Mouse (Mus musculus) stomach, embryonic 15.5 days (tissue): ENCODE measurements around the gene Calcoco1. TPM values are rescaled to one million over a fixed set of nuclear protein-coding genes. Genes with fewer than 3 reads are reported as not detected.

Experiments
- ATAC-seq: fragments of 200-750 bp; cut with Nextera tagmentation; 2 replicates; pipeline ENCODE4 v1.8.0; 2017; ENCODE audit warnings: low read depth, moderate number of reproducible peaks, moderate TSS enrichment; ENCODE audit not compliant: insufficient read depth, low FRiP score
- H3K27ac ChIP-seq: fragments of 300-500 bp; sonication (generic); 2 replicates; pipeline ENCODE4 v1.5.1; 2015; ENCODE audit warnings: mild to moderate bottlenecking, inconsistent platforms
- H3K27me3 ChIP-seq: fragments of 300-500 bp; sonication (generic); replicated peaks from 2 replicates; pipeline ENCODE4 v1.6.1; 2015; ENCODE audit warnings: inconsistent platforms
- H3K36me3 ChIP-seq: fragments of 300-500 bp; sonication (generic); 2 replicates; pipeline ENCODE4 v1.6.1; 2015; ENCODE audit warnings: inconsistent platforms
- H3K4me1 ChIP-seq: fragments of 300-500 bp; sonication (generic); 2 replicates; pipeline ENCODE4 v1.6.1; 2015; ENCODE audit warnings: inconsistent platforms
- H3K4me2 ChIP-seq: fragments of 300-500 bp; sonication (generic); 2 replicates; pipeline ENCODE4 v1.6.1; 2015; ENCODE audit warnings: mild to moderate bottlenecking, inconsistent platforms
- H3K4me3 ChIP-seq: fragments of 300-500 bp; sonication (generic); replicated peaks from 2 replicates; pipeline ENCODE4 v1.5.1; 2015; ENCODE audit warnings: inconsistent platforms
- H3K9ac ChIP-seq: fragments of 300-500 bp; sonication (generic); 2 replicates; pipeline ENCODE4 v1.6.1; 2015; ENCODE audit warnings: inconsistent platforms
- H3K9me3 ChIP-seq: fragments of 300-500 bp; sonication (generic); 2 replicates; pipeline ENCODE4 v1.6.1; 2016; ENCODE audit warnings: inconsistent platforms
- WGBS: fragments of 180-500 bp; shearing (Covaris S2); methylation state at CpG from one replicate; pipeline ENCODE4 v1.1.7; 2015; 5-methylcytosine and 5-hydroxymethylcytosine counted together
- polyA plus RNA-seq: library from polyadenylated mRNA; unstranded; fragments of >200 nt; fragmentation: Nextera tagmentation; extraction: Ambion mirVana; gene quantifications from 2 replicates; pipeline ENCODE4 v1.2.1, GENCODE M21; 2015

The Calcoco1 gene
- 29.9 and 33.5 TPM in 2 replicates for polyA plus RNA-seq

- peak within 1 kb of the TSS; percentile 65; the same call in 1 of the 2 replicates for H3K9ac ChIP-seq
- H3K27me3 ChIP-seq = no peaks in the 10 kb centered on the region
- H3K36me3 ChIP-seq = peaks cover 4% of the 10 kb centered on the region; the same call in 1 of the 2 replicates
- peak; percentile 99 for ATAC-seq
- no peaks in the 10 kb centered on the region for H3K9me3 ChIP-seq
- H3K4me1 ChIP-seq = peaks cover 8% of the 10 kb centered on the region; the same call in 1 of the 2 replicates
- peak within 1 kb of the TSS; percentile 73 for H3K4me3 ChIP-seq
- WGBS = 1% methylated on average over 27 of the region's 27 CpGs
- H3K4me2 ChIP-seq = peak within 1 kb of the TSS; percentile 52
- H3K27ac ChIP-seq = no peak within 1 kb of the TSS
Measured at GRCm38 (mm10) chr15:102721980-102722475, at the start of gene Calcoco1. Gene Calcoco1, minus strand, starts transcription at chr15:102722178.

GRCm38 (mm10) chr15:102770866-102771265 is 48.9 kb upstream of the Calcoco1 start:
- no peak overlapping the region for H3K4me3 ChIP-seq
- WGBS = 54% methylated on average over 7 of the region's 7 CpGs
- no peak overlapping the region for H3K4me2 ChIP-seq
- H3K4me1 ChIP-seq = no peaks in the 10 kb centered on the region
- H3K9ac ChIP-seq = no peak overlapping the region
- ATAC-seq = no peak
- H3K36me3 ChIP-seq = no peaks in the 10 kb centered on the region
- no peaks in the 10 kb centered on the region for H3K27me3 ChIP-seq
- H3K9me3 ChIP-seq = no peaks in the 10 kb centered on the region
- H3K27ac ChIP-seq = no peak overlapping the region

- Histone ChIP-seq H3K27me3 (peaks cover 22% of the 10 kb centered on the region), H3K4me3 (no peak overlapping the region), H3K4me1 (no peaks in the 10 kb centered on the region), H3K9ac (no peak overlapping the region), H3K27ac (no peak overlapping the region), H3K9me3 (no peaks in the 10 kb centered on the region), H3K36me3 (no peaks in the 10 kb centered on the region), H3K4me2 (no peak overlapping the region)
- no peak for ATAC-seq
- WGBS = 33% methylated on average over 2 of the region's 2 CpGs
Measured at GRCm38 (mm10) chr15:102765207-102765606, 43.2 kb upstream of the Calcoco1 start.

- Histone ChIP-seq H3K9me3 (no peaks in the 10 kb centered on the region), H3K9ac (no peak overlapping the region), H3K4me1 (no peaks in the 10 kb centered on the region), H3K36me3 (no peaks in the 10 kb centered on the region), H3K27ac (no peak overlapping the region), H3K4me3 (no peak overlapping the region), H3K4me2 (no peak overlapping the region), H3K27me3 (peaks cover 30% of the 10 kb centered on the region)
- no peak for ATAC-seq
- 9% methylated on average over 7 of the region's 7 CpGs for WGBS
Measured at GRCm38 (mm10) chr15:102761745-102762378, 39.9 kb upstream of the Calcoco1 start.

- H3K4me3 ChIP-seq = no peak overlapping the region
- H3K4me2 ChIP-seq = no peak overlapping the region
- H3K4me1 ChIP-seq = no peaks in the 10 kb centered on the region
- no peak overlapping the region for H3K9ac ChIP-seq
- H3K9me3 ChIP-seq = no peaks in the 10 kb centered on the region
- WGBS = 98% methylated on average over 1 of the region's 1 CpGs
- no peak overlapping the region for H3K27ac ChIP-seq
- H3K27me3 ChIP-seq = peaks cover 31% of the 10 kb centered on the region
- H3K36me3 ChIP-seq = no peaks in the 10 kb centered on the region
- no peak for ATAC-seq
Measured at GRCm38 (mm10) chr15:102757686-102758085, 35.7 kb upstream of the Calcoco1 start.

- H3K27me3 ChIP-seq = peaks cover 35% of the 10 kb centered on the region
- H3K4me1 ChIP-seq = no peaks in the 10 kb centered on the region
- no peak overlapping the region for H3K9ac ChIP-seq
- WGBS = 42% methylated on average over 5 of the region's 5 CpGs
- no peak overlapping the region for H3K4me3 ChIP-seq
- H3K4me2 ChIP-seq = no peak overlapping the region
- H3K9me3 ChIP-seq = no peaks in the 10 kb centered on the region
- ATAC-seq = no peak
- H3K36me3 ChIP-seq = no peaks in the 10 kb centered on the region
- no peak overlapping the region for H3K27ac ChIP-seq
Measured at GRCm38 (mm10) chr15:102755053-102755452, 33.1 kb upstream of the Calcoco1 start.

GRCm38 (mm10) chr15:102754361-102754760 is 32.4 kb upstream of the Calcoco1 start:
- no peaks in the 10 kb centered on the region for H3K36me3 ChIP-seq
- H3K9me3 ChIP-seq = no peaks in the 10 kb centered on the region
- H3K4me2 ChIP-seq = no peak overlapping the region
- H3K27me3 ChIP-seq = peaks cover 31% of the 10 kb centered on the region
- H3K27ac ChIP-seq = no peak overlapping the region
- ATAC-seq = no peak
- H3K4me3 ChIP-seq = no peak overlapping the region
- H3K4me1 ChIP-seq = no peaks in the 10 kb centered on the region
- no peak overlapping the region for H3K9ac ChIP-seq
- 47% methylated on average over 7 of the region's 7 CpGs for WGBS

- Histone ChIP-seq H3K4me3 (no peak overlapping the region), H3K4me2 (no peak overlapping the region), H3K36me3 (no peaks in the 10 kb centered on the region), H3K9ac (no peak overlapping the region), H3K4me1 (no peaks in the 10 kb centered on the region), H3K27me3 (peaks cover 43% of the 10 kb centered on the region), H3K9me3 (no peaks in the 10 kb centered on the region), H3K27ac (no peak overlapping the region)
- WGBS = 8% methylated on average over 13 of the region's 13 CpGs
- ATAC-seq = no peak
Measured at GRCm38 (mm10) chr15:102753170-102753569, 31.2 kb upstream of the Calcoco1 start.

GRCm38 (mm10) chr15:102752164-102752563 is 30.2 kb upstream of the Calcoco1 start:
- no peak for ATAC-seq
- Histone ChIP-seq H3K27me3 (peaks cover 53% of the 10 kb centered on the region), H3K9ac (no peak overlapping the region), H3K36me3 (no peaks in the 10 kb centered on the region), H3K4me1 (peaks cover 3% of the 10 kb centered on the region), H3K4me3 (no peak overlapping the region), H3K4me2 (no peak overlapping the region), H3K27ac (no peak overlapping the region), H3K9me3 (no peaks in the 10 kb centered on the region)
- WGBS = 45% methylated on average over 1 of the region's 1 CpGs

- peaks cover 14% of the 10 kb centered on the region for H3K4me1 ChIP-seq
- H3K27me3 ChIP-seq = peaks cover 71% of the 10 kb centered on the region
Measured at GRCm38 (mm10) chr15:102750241-102750640, 28.3 kb upstream of the Calcoco1 start.

GRCm38 (mm10) chr15:102749103-102749502 is 27.1 kb upstream of the Calcoco1 start:
- Histone ChIP-seq H3K9ac (no peak overlapping the region), H3K27ac (no peak overlapping the region), H3K27me3 (peaks cover 77% of the 10 kb centered on the region), H3K4me3 (no peak overlapping the region), H3K4me2 (no peak overlapping the region), H3K36me3 (no peaks in the 10 kb centered on the region), H3K9me3 (no peaks in the 10 kb centered on the region), H3K4me1 (peaks cover 14% of the 10 kb centered on the region)
- WGBS = 95% methylated on average over 1 of the region's 1 CpGs
- ATAC-seq = no peak

More at GRCm38 (mm10) chr15:102750241-102750640, 28.3 kb upstream of the Calcoco1 start:
- 64% methylated on average over 5 of the region's 5 CpGs for WGBS
- no peaks in the 10 kb centered on the region for H3K9me3 ChIP-seq
- no peak overlapping the region for H3K27ac ChIP-seq
- H3K4me2 ChIP-seq = no peak overlapping the region
- H3K9ac ChIP-seq = no peak overlapping the region
- no peak overlapping the region for H3K4me3 ChIP-seq
- H3K36me3 ChIP-seq = no peaks in the 10 kb centered on the region
- no peak for ATAC-seq

GRCm38 (mm10) chr15:102747853-102748252 is 25.9 kb upstream of the Calcoco1 start:
- H3K27me3 ChIP-seq = peaks cover 83% of the 10 kb centered on the region
- peaks cover 14% of the 10 kb centered on the region for H3K4me1 ChIP-seq
- 37% methylated on average over 8 of the region's 8 CpGs for WGBS
- no peak overlapping the region for H3K4me2 ChIP-seq
- H3K4me3 ChIP-seq = no peak overlapping the region
- H3K9ac ChIP-seq = no peak overlapping the region
- no peaks in the 10 kb centered on the region for H3K9me3 ChIP-seq
- no peak overlapping the region for H3K27ac ChIP-seq
- no peak for ATAC-seq
- no peaks in the 10 kb centered on the region for H3K36me3 ChIP-seq
